Mouse (Mus musculus) stomach, postnatal 0 days (tissue): ENCODE measurements around the gene Ralgapa1.

Source experiments
- CTCF ChIP-seq: IDR thresholded peaks from 2 replicates; pipeline ENCODE4 v1.5.1; 2016; ENCODE audit warnings: antibody characterized with exemption, low read depth, mild to moderate bottlenecking, moderate library complexity
- EP300 ChIP-seq: optimal IDR thresholded peaks from 2 replicates; pipeline ENCODE3; 2016; ENCODE audit warnings: antibody characterized with exemption

- TF ChIP-seq CTCF: no peak
- no peak for TF ChIP-seq EP300
Observed at GRCm38 (mm10) chr12:55785252-55785651, 35.7 kb downstream of the Ralgapa1 start.
